Mouse (Mus musculus): Measurements from ENCODE around the gene Eif1ad. TPM values are rescaled to one million over a fixed set of nuclear protein-coding genes. Genes with fewer than 3 reads are reported as not detected.

The Eif1ad gene
- polyA plus RNA-seq (2014; fragmentation: Illumina TruSeq; extraction: RNeasy Lipid Tissue Mini Kit (QIAGEN cat#74804); ENCODE audit: low read depth, low replicate concordance), result 12.6 TPM

DNA sequence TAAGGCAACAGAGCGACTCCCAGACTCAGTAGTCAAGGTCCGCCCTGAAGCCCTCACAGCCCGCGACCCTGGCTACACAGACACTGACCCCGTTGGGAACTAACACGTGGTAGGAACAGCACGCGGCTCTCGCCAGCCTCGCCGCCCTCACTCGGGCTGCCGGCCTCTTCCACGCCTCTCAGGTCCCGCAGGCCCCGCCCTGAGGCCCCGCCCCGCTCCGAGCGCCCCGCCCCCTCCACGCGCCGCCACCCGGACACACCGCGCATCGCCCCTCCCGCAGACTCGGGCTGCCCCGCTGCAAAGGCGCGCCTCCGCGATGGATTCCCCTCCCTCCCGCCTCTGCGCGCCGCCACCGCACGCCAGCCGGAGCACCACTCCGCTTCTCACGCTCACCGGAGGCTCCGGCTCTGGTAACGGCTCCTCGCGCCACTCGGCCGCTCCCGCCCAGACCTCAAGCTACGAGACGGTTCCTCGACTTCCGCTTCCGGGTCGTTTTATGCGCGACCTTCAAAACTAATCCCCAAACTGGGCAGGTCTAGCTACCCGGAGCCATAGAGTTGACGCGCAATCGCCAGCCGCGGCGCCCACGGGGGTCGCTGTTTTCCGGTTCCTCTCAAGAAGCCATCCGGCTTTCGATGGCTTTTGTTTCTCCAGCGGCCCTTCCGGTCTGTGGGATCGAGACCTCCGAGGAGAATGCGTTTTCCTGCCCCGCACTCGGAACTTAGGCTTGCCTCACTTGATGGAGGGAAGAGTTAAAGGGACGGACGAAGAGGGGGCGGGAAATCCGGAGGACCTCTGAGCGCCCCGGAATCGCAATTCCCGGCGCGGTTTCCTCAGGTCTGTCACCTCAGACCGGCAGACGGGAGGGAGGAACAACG, at the start of gene Eif1ad:
Gene Eif1ad, plus strand, starts transcription at position 567 of the 878 bp plus-strand sequence.

DNA sequence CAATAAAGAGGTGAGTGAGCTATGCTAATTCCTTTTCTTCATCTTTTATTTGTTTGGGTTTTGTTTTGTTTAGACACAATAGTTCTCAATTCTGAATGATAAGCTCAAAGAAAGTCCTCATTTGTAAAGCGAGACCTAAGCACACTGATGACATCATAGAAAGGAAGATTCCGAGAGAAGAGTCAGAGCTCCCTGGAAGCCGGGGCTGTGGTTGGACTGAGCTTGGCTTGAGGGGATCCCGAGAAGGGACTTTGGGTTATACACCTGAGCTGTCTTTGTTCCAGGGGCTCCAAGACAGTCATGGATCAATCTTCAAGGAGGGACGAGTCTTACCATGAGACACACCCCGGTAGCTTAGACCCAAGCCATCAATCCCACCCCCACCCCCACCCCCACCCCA, 31.1 kb upstream of the Eif1ad start, which contains the start of gene Catsper1:
Gene Catsper1, plus strand, starts transcription at position 301 of the 400 bp plus-strand sequence.

DNA sequence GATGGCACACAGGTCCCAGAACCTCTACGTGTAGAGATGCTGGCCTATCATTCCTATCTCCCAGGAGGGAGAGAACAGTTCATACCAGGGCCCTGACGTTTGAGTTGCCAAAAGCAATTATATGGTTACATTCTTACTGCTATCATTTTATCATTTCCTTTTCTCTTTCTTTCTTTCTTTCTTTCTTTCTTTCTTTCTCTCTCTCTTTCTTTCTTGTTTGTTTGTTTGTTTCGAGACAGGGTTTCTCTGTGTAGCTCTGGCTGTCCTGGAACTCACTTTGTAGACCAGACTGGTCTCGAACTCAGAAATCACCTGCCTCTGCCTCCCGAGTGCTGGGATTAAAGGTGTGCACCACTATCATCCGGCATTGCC, 17.1 kb upstream of the Eif1ad start, which contains the start of gene Cst6:
Gene Cst6, minus strand, starts transcription at position 73 of the 372 bp plus-strand sequence.

DNA sequence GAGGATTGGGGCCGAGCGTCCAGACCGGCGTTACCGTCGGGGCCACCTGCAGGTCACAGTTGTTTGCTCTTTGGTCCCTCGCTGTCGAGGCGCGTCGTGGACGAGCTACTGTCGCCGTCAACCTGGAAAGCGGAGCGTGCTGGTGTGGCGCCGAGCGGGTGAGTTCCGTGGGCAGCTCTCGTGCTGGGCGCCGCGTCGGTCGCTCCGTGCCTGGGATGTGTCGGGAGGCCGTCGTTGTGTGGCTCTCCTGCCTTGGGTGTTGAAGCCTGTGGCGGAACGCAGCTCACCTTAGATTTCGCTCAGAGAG, 465 bp downstream of the Eif1ad start, which contains the start of gene Banf1:
Gene Banf1, minus strand, starts transcription at position 116 of the 307 bp plus-strand sequence.

DNA sequence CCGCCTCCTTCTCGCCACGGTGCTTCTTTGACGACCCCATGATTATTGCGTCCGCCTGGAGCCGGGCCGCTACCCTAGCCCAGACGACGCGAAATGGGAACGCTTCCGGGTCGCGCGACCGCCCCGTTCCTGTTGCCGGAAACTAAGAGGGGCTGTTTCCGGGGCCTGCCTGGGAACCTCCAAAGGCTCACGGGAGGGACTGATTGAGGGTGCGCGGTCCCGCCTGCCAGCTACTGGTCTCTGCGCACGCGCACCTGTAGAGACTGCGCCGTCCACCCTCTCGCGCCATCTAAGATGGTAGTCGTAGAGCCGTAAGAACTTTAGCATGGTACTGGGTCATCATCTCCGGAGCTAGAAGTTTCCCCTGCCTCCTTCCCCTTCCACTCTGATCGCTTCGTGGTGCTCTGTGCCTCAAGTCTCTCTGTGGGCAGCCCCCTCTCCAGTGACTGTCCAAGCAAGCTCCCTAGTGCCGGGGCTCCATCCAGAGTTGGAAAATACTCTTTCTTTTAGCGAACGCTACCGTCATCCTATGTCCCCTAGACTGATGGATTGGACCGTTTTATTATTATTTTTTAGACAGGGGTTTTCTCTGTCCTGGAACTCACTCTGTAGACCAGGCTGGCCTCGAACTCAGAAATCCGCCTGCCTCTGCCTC, 22.2 kb downstream of the Eif1ad start, which contains the start of gene Sart1:
Gene Sart1, minus strand, starts transcription at position 116 of the 655 bp plus-strand sequence.

DNA sequence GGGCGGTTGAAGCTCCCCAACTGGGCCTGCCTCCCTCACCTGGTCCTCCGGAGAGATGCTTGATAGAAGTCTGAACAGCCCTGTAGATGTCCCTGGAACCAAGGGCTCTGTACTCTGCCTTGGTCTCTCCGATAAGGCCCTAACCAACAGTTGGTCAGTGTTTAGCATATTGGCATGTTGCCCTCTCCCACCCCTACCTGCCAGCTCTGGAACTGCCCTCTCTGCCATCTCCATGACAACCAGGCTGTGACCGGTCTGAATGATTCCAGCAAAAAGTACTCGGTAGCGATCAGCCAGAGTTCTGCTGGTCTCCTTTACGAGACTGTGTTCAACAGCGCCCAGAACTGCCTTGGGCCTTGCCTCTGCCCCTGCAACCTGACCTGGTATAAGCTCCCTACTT, 35.8 kb downstream of the Eif1ad start, which contains the start of gene Tsga10ip:
Gene Tsga10ip, minus strand, starts transcription at position 234 of the 400 bp plus-strand sequence.

Other genes starting within 250 kb of the Eif1ad start
- 0.25 TPM for gene Klc2, start 248.2 kb upstream of the Eif1ad start, polyA plus RNA-seq (2014; fragmentation: Illumina TruSeq; extraction: RNeasy Lipid Tissue Mini Kit (QIAGEN cat#74804); ENCODE audit: low read depth, low replicate concordance)
- 3.0 TPM for gene Pacs1, start 93.6 kb upstream of the Eif1ad start, polyA plus RNA-seq (2014; fragmentation: Illumina TruSeq; extraction: RNeasy Lipid Tissue Mini Kit (QIAGEN cat#74804); ENCODE audit: low read depth, low replicate concordance)
- 39.8 TPM for gene Sf3b2, start 71.3 kb upstream of the Eif1ad start, polyA plus RNA-seq (2014; fragmentation: Illumina TruSeq; extraction: RNeasy Lipid Tissue Mini Kit (QIAGEN cat#74804); ENCODE audit: low read depth, low replicate concordance)
- not detected for gene Gal3st3, start 68.4 kb upstream of the Eif1ad start, polyA plus RNA-seq (2014; fragmentation: Illumina TruSeq; extraction: RNeasy Lipid Tissue Mini Kit (QIAGEN cat#74804); ENCODE audit: low read depth, low replicate concordance)
- gene Catsper1, start 31.0 kb upstream of the Eif1ad start, polyA plus RNA-seq (2014; fragmentation: Illumina TruSeq; extraction: RNeasy Lipid Tissue Mini Kit (QIAGEN cat#74804); ENCODE audit: low read depth, low replicate concordance), result not detected
- not detected for gene Cst6, start 17.2 kb upstream of the Eif1ad start, polyA plus RNA-seq (2014; fragmentation: Illumina TruSeq; extraction: RNeasy Lipid Tissue Mini Kit (QIAGEN cat#74804); ENCODE audit: low read depth, low replicate concordance)
- 4.6 TPM for gene Banf1, start 427 bp downstream of the Eif1ad start, polyA plus RNA-seq (2014; fragmentation: Illumina TruSeq; extraction: RNeasy Lipid Tissue Mini Kit (QIAGEN cat#74804); ENCODE audit: low read depth, low replicate concordance)
- 2.6 TPM for gene Sart1, start 22.0 kb downstream of the Eif1ad start, polyA plus RNA-seq (2014; fragmentation: Illumina TruSeq; extraction: RNeasy Lipid Tissue Mini Kit (QIAGEN cat#74804); ENCODE audit: low read depth, low replicate concordance)
- gene Tsga10ip, start 35.8 kb downstream of the Eif1ad start, polyA plus RNA-seq (2014; fragmentation: Illumina TruSeq; extraction: RNeasy Lipid Tissue Mini Kit (QIAGEN cat#74804); ENCODE audit: low read depth, low replicate concordance), result not detected
- gene Drap1, start 58.2 kb downstream of the Eif1ad start, polyA plus RNA-seq (2014; fragmentation: Illumina TruSeq; extraction: RNeasy Lipid Tissue Mini Kit (QIAGEN cat#74804); ENCODE audit: low read depth, low replicate concordance), result 3.4 TPM
- 0.38 TPM for gene AI837181, start 58.4 kb downstream of the Eif1ad start, polyA plus RNA-seq (2014; fragmentation: Illumina TruSeq; extraction: RNeasy Lipid Tissue Mini Kit (QIAGEN cat#74804); ENCODE audit: low read depth, low replicate concordance)
- gene Fosl1, start 80.8 kb downstream of the Eif1ad start, polyA plus RNA-seq (2014; fragmentation: Illumina TruSeq; extraction: RNeasy Lipid Tissue Mini Kit (QIAGEN cat#74804); ENCODE audit: low read depth, low replicate concordance), result not detected
- gene Ccdc85b, start 91.2 kb downstream of the Eif1ad start, polyA plus RNA-seq (2014; fragmentation: Illumina TruSeq; extraction: RNeasy Lipid Tissue Mini Kit (QIAGEN cat#74804); ENCODE audit: low read depth, low replicate concordance), result 1.2 TPM
- gene Fibp, start 93.9 kb downstream of the Eif1ad start, polyA plus RNA-seq (2014; fragmentation: Illumina TruSeq; extraction: RNeasy Lipid Tissue Mini Kit (QIAGEN cat#74804); ENCODE audit: low read depth, low replicate concordance), result 5.7 TPM
- not detected for gene Ctsw, start 101.8 kb downstream of the Eif1ad start, polyA plus RNA-seq (2014; fragmentation: Illumina TruSeq; extraction: RNeasy Lipid Tissue Mini Kit (QIAGEN cat#74804); ENCODE audit: low read depth, low replicate concordance)
- 0.60 TPM for gene Efemp2, start 107.2 kb downstream of the Eif1ad start, polyA plus RNA-seq (2014; fragmentation: Illumina TruSeq; extraction: RNeasy Lipid Tissue Mini Kit (QIAGEN cat#74804); ENCODE audit: low read depth, low replicate concordance)
- 0.69 TPM for gene Mus81, start 121.7 kb downstream of the Eif1ad start, polyA plus RNA-seq (2014; fragmentation: Illumina TruSeq; extraction: RNeasy Lipid Tissue Mini Kit (QIAGEN cat#74804); ENCODE audit: low read depth, low replicate concordance)
- gene Cfl1, start 123.7 kb downstream of the Eif1ad start, polyA plus RNA-seq (2014; fragmentation: Illumina TruSeq; extraction: RNeasy Lipid Tissue Mini Kit (QIAGEN cat#74804); ENCODE audit: low read depth, low replicate concordance), result 183 TPM
- not detected for gene 1700020D05Rik, start 137.0 kb downstream of the Eif1ad start, polyA plus RNA-seq (2014; fragmentation: Illumina TruSeq; extraction: RNeasy Lipid Tissue Mini Kit (QIAGEN cat#74804); ENCODE audit: low read depth, low replicate concordance)
- gene Snx32, start 143.8 kb downstream of the Eif1ad start, polyA plus RNA-seq (2014; fragmentation: Illumina TruSeq; extraction: RNeasy Lipid Tissue Mini Kit (QIAGEN cat#74804); ENCODE audit: low read depth, low replicate concordance), result 0.25 TPM
- 5.6 TPM for gene Ovol1, start 193.9 kb downstream of the Eif1ad start, polyA plus RNA-seq (2014; fragmentation: Illumina TruSeq; extraction: RNeasy Lipid Tissue Mini Kit (QIAGEN cat#74804); ENCODE audit: low read depth, low replicate concordance)
- not detected for gene Ap5b1, start 201.3 kb downstream of the Eif1ad start, polyA plus RNA-seq (2014; fragmentation: Illumina TruSeq; extraction: RNeasy Lipid Tissue Mini Kit (QIAGEN cat#74804); ENCODE audit: low read depth, low replicate concordance)
- gene Rnaseh2c, start 235.1 kb downstream of the Eif1ad start, polyA plus RNA-seq (2014; fragmentation: Illumina TruSeq; extraction: RNeasy Lipid Tissue Mini Kit (QIAGEN cat#74804); ENCODE audit: low read depth, low replicate concordance), result 1.0 TPM
- gene Kat5, start 243.5 kb downstream of the Eif1ad start, polyA plus RNA-seq (2014; fragmentation: Illumina TruSeq; extraction: RNeasy Lipid Tissue Mini Kit (QIAGEN cat#74804); ENCODE audit: low read depth, low replicate concordance), result 19.7 TPM

Measured in sigmoid colon, adult 10 weeks (tissue).